Mouse (Mus musculus): ENCODE measurements around the gene Slc46a3. TPM values are rescaled to one million over a fixed set of nuclear protein-coding genes. Genes with fewer than 3 reads are reported as not detected.
A peak's percentile ranks its signal among the peaks of the same experiment; 100 is the strongest.

Slc46a3 gene
- total RNA-seq (2017), result 3.1 and 5.2 TPM in 2 replicates

DNA sequence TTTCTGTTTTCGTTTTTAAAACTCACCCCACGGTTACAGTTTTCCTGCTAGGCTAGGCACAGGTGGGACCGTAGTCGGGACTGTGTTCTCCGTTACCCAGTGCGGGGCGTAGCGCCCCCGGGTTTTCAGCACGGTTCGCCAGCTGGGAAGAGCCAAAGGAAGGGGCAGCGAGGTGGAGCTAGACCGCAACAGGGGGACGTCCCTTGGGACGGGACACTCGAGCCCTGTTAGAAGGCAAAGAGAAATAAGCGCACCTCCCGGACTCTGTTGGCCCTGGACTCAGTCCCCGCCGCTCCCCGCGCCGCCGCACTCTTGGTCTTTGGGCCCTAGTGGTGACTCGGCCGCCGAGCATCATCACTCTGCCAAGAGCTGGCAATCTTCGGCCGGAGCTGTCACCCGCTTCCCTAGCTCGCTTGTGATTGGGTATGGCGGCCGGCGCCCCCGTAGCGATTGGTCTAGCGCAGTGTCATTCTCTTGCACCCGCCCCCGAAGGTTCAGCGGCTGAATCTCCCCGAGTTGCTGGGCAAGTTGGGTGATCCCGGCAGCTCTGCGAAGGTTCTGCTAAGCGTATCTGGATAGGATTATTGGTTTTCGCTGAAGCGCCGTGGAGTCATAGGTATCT is at the start of gene Slc46a3:
Gene Slc46a3, minus strand, starts transcription at position 361 of the 622 bp plus-strand sequence.
- ATAC-seq (replicated peaks in 1 of 2; ENCODE audit: insufficient read depth in 1 of 2, low FRiP score in 2 of 2, low TSS enrichment in 1 of 2, low read depth in 1 of 2, poor library complexity in 2 of 2, severe bottlenecking in 2 of 2), result peak; percentile 88 to 91

DNA sequence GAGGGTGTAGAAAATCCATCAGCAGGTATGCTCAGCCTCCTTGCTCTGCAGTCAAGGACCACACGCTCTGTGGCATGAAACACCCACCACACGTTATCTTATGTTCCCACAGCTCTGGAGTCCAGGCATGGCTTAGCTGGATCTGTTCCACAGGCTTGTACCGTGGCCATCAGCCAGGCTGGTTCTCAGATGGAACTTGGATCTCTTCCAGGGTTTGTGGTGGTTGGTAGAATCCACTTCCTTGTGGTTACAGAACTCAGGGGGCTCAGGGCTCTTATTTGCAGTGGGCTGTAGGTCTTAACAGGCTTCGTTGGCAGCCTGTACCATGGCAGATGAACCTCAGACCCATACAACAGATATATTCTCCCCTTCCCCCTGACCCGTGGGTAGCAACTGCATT is 44.6 kb upstream of the Slc46a3 start:
- peak; percentile 75 to 86 for ATAC-seq (replicated peaks in 1 of 2; ENCODE audit: insufficient read depth in 1 of 2, low FRiP score in 2 of 2, low TSS enrichment in 1 of 2, low read depth in 1 of 2, poor library complexity in 2 of 2, severe bottlenecking in 2 of 2)

DNA sequence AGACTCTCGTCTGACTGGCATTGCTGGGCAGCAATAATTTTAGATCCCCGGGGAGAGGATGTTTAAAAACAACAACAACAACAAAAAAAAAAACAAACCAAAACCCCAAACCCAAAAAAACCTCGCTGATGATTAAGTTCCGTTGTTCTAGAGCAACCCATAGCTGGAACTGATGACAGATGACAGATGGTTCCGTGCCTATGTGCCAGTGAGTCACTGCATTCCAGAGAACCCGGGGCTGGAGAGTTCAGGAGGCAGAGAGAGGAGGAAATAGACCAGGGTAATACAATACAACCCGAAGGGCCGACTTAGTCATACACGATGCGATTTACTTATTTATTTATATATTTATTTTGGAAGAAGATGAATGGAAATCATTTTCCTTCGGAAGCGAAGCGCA is 40.5 kb upstream of the Slc46a3 start:
- no peak for ATAC-seq (replicated peaks in 1 of 2; ENCODE audit: insufficient read depth in 1 of 2, low FRiP score in 2 of 2, low TSS enrichment in 1 of 2, low read depth in 1 of 2, poor library complexity in 2 of 2, severe bottlenecking in 2 of 2)

DNA sequence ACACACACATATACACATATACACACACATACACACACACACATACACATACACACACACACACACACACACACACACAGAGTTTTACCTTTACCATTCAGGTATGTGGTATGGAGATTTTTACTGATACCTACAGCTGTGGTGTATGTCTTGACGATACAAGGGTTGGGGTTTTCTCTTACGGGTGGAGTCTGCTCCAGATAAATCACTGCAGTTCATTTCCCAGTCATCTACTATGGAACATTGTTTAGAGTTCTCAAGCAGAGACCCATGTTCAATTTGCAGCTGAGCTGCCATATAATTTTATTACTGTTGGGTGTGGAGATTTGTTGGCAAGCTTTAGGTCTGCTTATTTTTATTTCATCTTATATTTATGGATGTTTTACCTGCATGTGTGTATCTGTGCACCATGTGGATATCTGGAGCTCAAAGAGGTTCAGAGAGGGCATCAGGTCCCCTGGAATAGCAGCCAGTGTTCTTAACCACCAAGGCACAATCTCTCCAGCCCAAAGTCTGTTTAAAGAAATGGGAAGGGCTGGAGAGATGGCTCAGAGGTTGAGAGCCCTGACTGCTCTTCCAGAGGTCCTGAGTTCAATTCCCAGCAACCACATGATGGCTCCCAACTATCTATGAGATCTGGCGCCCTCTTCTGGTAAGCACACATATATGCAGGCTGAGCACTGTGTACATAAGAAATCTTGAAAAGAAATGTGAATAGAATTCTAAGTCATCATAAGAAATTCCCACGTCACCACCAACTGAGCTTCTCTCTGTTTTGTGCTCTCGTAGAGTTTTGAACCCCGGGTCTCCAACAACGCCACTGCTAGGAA is 34.3 kb upstream of the Slc46a3 start:
- ATAC-seq (replicated peaks in 1 of 2; ENCODE audit: insufficient read depth in 1 of 2, low FRiP score in 2 of 2, low TSS enrichment in 1 of 2, low read depth in 1 of 2, poor library complexity in 2 of 2, severe bottlenecking in 2 of 2), result no peak

DNA sequence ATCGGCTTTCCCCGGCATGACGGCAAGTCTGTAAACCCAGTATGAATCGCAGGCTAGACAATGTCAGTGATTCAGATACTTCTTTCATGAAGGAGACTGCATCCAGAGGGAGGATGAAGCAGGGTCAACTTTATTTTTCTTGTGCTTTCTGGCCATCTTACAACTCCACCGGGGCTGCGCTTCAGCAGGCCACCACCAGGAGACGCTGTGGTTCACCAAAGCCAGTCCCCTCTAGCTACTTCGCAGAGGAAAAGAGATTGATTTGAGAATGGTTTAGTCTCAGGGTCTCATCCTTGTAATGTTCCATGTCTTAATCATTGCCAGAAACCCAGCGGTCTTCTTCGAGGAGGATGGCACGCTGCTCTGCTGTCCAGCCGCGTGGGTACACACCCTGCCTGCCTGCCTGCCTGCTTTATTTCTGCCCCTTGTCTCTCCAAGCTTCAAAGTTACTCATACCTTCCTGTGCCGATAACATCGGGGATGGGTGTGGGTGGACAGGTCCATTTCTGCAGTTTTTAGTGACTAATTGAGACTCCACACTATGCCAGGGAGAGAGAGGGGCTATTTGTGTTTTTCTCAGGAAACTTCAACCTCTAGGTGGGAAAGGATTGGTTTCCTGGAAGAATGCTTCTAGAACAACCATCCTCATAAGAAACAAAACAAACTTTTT is 31.5 kb upstream of the Slc46a3 start:
- ATAC-seq (replicated peaks in 1 of 2; ENCODE audit: insufficient read depth in 1 of 2, low FRiP score in 2 of 2, low TSS enrichment in 1 of 2, low read depth in 1 of 2, poor library complexity in 2 of 2, severe bottlenecking in 2 of 2), result no peak

DNA sequence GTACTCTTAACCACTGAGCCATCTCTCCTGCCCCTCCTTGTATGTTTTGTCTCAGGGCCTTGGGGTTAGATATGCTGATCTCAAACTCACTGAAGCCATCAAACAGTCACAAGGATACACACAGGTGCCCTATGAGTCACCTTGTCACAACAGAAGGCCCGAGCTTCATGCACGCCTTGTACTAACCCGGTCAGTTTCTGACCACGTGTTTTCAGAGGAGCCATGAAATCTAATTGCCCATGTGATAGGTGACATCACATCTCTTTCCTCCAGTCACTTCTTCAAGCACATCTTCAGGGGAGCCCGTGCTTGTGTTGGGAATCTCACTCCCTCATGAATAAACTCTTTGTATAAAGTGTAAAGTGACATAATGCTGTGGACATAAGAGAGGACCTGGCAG is 30.0 kb upstream of the Slc46a3 start:
- ATAC-seq (replicated peaks in 1 of 2; ENCODE audit: insufficient read depth in 1 of 2, low FRiP score in 2 of 2, low TSS enrichment in 1 of 2, low read depth in 1 of 2, poor library complexity in 2 of 2, severe bottlenecking in 2 of 2), result no peak

DNA sequence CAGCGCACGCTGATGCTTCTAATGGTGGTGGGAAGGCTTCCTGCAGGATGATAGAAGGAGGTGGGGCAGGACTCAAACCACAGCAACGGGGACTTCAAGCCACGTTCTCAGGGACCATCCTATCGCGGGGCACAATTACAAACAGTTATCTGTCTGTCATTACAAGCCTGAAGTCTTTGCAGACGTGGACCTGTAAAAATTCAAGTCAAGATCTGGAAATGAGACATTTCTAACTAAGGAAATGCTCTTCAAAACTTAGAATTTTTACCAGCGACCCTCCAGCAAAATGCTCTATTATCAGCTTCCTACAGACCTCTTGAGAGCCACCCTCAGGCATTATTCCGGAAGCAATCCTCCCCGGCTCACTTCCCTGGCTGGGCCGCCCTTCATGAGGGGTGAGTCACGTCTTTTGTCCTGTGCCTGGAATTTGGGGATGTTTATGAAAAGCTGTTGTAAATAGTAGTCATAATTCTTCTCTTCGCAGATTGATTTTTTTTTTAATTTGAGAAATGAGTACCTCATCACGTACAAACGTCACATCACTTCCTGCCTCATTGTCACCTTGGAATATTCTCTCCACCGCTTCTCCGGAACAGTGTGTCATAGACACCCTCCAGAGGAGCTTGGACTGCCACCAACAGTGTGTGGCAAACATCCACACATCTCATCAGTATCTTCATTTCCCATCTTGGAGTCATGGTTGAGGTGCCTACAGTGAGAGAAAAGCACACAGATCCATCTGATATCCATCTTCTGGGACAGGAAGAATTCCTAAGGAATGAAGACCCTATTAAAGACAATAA is 23.6 kb upstream of the Slc46a3 start:
- peak; percentile 79 to 86 for ATAC-seq (replicated peaks in 1 of 2; ENCODE audit: insufficient read depth in 1 of 2, low FRiP score in 2 of 2, low TSS enrichment in 1 of 2, low read depth in 1 of 2, poor library complexity in 2 of 2, severe bottlenecking in 2 of 2)

DNA sequence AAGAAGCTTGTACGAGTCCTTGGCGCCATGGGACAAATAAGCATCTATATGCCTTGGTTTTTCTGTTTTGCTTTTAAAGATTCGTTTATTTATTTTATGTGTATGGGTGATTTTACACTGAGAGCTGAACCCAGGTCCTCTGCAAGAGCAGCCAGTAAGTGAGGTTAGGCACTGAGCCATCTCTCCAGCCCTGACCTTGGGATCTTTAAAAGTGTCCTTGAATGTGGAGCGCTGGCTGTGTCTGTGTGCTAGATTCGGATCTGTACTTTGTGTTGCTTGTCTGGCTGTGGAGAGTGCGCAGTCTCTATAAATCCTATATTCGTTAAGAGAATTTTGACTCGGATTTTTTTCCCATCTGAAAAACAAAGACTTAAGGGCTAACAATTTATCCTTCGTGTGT is 21.6 kb upstream of the Slc46a3 start:
- no peak for ATAC-seq (replicated peaks in 1 of 2; ENCODE audit: insufficient read depth in 1 of 2, low FRiP score in 2 of 2, low TSS enrichment in 1 of 2, low read depth in 1 of 2, poor library complexity in 2 of 2, severe bottlenecking in 2 of 2)

DNA sequence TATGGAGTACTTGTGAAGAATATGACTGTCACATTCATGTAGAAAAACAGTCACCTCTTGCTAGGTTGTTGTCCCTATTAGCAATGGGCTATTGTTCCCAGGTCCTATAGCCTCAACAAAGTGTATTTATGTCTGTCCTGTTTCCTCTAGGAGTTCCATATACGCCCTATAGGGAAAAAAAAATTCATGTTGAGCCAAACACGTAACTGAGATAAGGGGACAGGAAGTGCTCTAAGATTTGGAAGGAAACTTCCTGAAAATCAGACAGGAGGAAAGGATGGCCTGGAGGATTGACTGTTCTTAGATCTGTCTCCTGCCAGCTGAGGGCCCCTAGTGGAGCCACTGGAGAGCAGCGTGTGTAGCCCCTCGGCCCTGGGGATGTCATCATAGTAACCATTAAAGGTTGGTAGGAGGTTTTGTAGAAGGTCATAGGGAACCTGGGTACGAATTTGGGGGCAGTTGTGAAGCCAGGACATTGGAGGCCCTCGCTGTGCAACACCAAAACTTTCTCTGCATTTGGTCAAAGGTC is 20.5 kb upstream of the Slc46a3 start:
- no peak for ATAC-seq (replicated peaks in 1 of 2; ENCODE audit: insufficient read depth in 1 of 2, low FRiP score in 2 of 2, low TSS enrichment in 1 of 2, low read depth in 1 of 2, poor library complexity in 2 of 2, severe bottlenecking in 2 of 2)

DNA sequence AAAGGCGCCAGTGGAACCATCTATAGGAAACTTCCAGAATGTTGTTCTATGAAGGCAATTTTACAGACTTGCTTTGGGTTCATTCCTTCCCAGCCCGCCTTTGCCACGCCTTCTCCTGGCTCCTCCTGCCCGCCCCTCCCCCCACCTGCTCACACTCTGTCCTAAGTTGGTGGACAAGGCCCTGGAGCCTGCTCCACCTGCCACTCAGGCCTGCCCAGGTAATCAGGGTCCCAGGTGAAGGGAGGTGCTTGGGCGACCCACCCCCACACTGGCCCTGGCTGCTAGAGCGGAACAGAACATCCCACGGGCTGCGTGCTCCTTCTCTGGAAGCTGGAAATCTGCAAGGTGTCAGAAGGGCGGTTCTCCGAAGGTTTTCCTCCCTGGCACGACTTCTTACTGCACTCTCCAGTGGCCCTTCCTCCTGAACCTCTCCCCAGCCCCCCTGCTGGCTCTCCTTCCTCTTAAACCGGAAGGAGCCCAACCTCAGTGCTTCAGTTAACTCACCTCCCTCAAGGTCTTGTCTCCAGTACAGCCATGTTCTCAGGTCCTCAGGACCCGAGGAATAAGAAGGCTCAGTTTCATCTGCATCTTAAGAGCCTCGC is 18.7 kb upstream of the Slc46a3 start:
- 0 out of 4 replicates have a peak, but pooled peaks of 1 of the 2 experiments have one; percentile 16 for ATAC-seq (replicated peaks in 1 of 2; ENCODE audit: insufficient read depth in 1 of 2, low FRiP score in 2 of 2, low TSS enrichment in 1 of 2, low read depth in 1 of 2, poor library complexity in 2 of 2, severe bottlenecking in 2 of 2)

DNA sequence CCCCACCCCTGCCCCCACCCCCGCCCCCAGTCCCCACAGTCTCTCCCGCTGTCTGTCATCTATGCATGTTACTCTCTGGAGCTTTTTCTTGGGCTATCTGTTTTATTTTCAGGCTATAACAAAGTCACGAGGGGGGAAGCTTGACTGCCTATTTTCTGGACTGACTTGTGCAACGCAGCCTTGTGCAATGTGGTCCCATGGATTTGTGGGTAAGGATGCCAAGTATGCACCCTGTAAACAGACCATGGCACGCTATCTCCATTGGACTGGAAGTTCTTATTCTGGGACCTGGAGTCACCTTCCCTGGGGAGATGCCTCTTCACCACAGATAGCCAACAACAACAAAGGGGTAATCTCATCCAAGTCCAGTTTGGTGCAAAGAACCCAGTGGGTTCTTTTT is 17.1 kb upstream of the Slc46a3 start:
- no peak for ATAC-seq (replicated peaks in 1 of 2; ENCODE audit: insufficient read depth in 1 of 2, low FRiP score in 2 of 2, low TSS enrichment in 1 of 2, low read depth in 1 of 2, poor library complexity in 2 of 2, severe bottlenecking in 2 of 2)

DNA sequence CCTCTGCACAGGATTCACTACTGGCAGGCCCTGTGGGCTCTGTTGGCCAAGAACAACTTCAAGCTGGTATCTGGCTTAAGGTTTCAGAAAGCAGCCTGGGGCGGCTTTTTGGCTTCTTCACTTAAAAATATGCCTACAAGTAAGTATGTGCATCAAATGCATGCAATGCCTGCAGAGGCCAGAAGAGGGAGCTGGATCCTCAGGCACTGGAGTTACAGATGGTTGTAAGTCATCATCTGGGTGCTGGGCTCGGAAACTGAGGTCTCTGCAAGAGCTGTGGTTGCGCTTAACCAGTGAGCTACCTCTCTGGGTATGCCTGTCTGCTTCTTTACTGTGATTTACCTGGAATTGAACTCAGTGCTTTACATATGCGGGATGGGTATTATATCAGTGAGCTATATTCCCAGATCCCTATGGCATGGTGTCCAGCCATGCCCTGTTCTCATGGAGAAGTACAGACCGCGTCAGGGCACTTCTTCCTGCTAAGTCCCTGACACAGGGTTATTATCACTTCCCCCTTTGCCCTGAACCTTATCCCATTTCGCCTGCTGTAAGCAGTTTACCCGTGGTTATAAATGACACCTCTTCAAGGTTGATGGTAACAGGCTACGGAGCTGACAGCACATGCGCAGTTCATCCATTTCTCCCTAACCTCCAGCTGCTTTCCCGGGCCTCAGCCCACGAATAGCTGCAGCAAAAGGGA is 16.3 kb upstream of the Slc46a3 start:
- no peak for ATAC-seq (replicated peaks in 1 of 2; ENCODE audit: insufficient read depth in 1 of 2, low FRiP score in 2 of 2, low TSS enrichment in 1 of 2, low read depth in 1 of 2, poor library complexity in 2 of 2, severe bottlenecking in 2 of 2)

DNA sequence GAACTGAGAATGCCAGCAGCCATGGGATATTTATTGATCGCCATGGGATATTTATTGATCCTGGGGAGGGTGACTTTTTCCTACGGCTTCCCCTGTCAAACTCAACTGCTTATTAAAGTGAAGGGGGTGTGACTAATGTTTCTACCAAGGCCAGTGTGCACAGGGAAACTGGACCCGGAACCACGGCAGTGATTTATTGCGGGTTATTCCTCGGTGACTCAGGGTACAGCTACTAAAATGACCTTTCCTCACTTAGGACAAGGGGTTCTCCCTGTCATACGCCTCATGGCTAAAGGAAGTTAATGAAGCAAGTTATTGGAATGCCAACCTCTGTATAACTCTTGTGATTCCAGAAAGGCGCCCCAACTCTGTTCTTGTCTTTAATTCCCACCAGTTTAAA is 13.2 kb upstream of the Slc46a3 start:
- no peak for ATAC-seq (replicated peaks in 1 of 2; ENCODE audit: insufficient read depth in 1 of 2, low FRiP score in 2 of 2, low TSS enrichment in 1 of 2, low read depth in 1 of 2, poor library complexity in 2 of 2, severe bottlenecking in 2 of 2)

DNA sequence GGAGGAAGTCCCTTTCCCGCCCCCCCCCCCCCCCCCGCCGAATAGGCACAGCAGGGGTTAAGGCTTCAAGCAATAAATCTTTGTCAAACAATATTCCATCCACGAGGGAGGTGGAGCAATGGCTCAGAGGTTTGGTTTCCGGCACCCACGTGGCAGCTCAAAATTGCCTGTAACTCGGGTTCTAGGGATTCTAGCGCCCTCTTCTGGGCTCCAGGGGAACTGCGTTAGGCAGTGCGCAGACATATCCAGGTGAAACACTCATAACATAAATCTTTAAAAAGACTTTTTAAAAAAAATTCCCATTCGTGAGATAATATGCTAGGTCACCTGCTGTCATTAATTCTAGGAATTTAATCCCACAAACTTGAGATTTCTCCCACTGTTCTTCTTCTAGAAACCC is 12.5 kb upstream of the Slc46a3 start:
- ATAC-seq (replicated peaks in 1 of 2; ENCODE audit: insufficient read depth in 1 of 2, low FRiP score in 2 of 2, low TSS enrichment in 1 of 2, low read depth in 1 of 2, poor library complexity in 2 of 2, severe bottlenecking in 2 of 2), result no peak

DNA sequence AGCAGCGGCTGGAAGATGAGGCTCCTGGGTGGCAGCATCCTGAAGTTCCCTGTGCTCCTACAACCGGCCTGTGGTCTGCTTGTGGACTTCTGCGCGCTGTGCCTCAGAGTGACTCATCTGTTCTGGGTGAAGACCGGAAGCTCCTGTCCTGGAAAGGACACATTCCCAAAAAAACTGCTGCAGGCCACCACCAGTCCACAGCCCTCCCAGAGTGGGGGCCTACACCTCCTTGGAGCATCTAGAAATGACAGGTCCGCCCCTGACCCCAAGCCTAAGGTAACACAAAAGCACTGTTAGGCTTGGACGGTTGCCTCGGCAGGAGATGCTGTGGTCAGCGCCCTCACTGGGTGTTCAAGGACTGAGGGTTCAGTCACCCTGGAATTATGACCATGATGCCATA is 8.6 kb upstream of the Slc46a3 start:
- ATAC-seq (replicated peaks in 1 of 2; ENCODE audit: insufficient read depth in 1 of 2, low FRiP score in 2 of 2, low TSS enrichment in 1 of 2, low read depth in 1 of 2, poor library complexity in 2 of 2, severe bottlenecking in 2 of 2), result no peak; a peak in 1 of 4 replicates

DNA sequence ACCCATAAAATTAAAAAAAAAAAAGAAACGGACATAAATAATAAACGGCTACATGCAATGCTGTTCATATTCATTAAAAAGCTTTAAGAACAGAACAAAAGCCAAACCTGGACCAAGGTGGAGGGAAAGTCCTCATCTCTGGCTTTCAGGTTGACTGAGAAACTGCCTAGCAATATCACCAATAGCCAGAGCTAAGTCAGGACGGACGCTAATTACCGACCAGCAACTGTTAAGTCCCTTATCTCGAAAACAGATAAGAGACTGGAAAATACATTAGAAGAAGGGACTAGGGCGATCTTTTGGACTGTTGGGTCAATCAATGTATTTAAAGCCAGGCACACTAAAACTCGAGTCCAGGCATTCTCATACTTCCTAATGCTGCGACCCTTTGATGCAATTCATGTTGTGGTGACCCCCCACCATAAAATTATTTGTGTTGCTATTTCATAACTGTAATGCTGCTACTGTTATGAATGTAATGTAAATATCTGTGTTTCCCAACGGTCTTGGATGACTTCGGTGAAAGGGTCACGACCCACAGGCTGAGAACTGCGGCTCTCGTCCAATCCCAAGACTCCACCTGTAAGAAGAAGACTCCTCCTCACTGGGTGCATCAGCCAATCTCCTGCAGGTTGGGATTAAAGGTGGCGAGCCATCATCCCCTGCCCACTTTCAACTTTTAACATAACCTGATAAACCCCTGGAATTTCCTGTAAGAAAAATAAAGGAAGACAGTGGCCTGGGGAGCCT is 7.6 kb upstream of the Slc46a3 start:
- no peak for ATAC-seq (replicated peaks in 1 of 2; ENCODE audit: insufficient read depth in 1 of 2, low FRiP score in 2 of 2, low TSS enrichment in 1 of 2, low read depth in 1 of 2, poor library complexity in 2 of 2, severe bottlenecking in 2 of 2)
